Mouse (Mus musculus) intestine, postnatal 0 days (tissue): ENCODE measurements around the gene Mtfr1l. TPM values are rescaled to one million over a fixed set of nuclear protein-coding genes. Genes with fewer than 3 reads are reported as not detected.

Experiments used
- ATAC-seq: fragments of 200-750 bp; cut with Nextera tagmentation; 2 replicates; pipeline ENCODE4 v1.8.0; 2017; ENCODE audit warnings: mild to moderate bottlenecking, moderate TSS enrichment, moderate library complexity
- H3K27ac ChIP-seq: fragments of 300-500 bp; sonication (generic); 2 replicates; pipeline ENCODE4 v1.5.1; 2014; ENCODE audit warnings: mild to moderate bottlenecking, low read depth, low read length, moderate library complexity
- H3K27me3 ChIP-seq: fragments of 300-500 bp; sonication (generic); replicated peaks from 2 replicates; pipeline ENCODE4 v1.6.1; 2014; ENCODE audit warnings: low read length, mixed read lengths; ENCODE audit not compliant: control insufficient read depth, insufficient read depth
- H3K36me3 ChIP-seq: fragments of 300-500 bp; sonication (generic); 2 replicates; pipeline ENCODE4 v1.6.1; 2014; ENCODE audit warnings: mild to moderate bottlenecking, moderate library complexity; ENCODE audit not compliant: control insufficient read depth, insufficient read depth
- H3K4me1 ChIP-seq: fragments of 300-500 bp; sonication (generic); replicated peaks from 2 replicates; pipeline ENCODE4 v1.6.1; 2014; ENCODE audit warnings: antibody characterized with exemption, low read length, mixed read lengths; ENCODE audit not compliant: control insufficient read depth, insufficient read depth
- H3K4me2 ChIP-seq: fragments of 300-500 bp; sonication (generic); replicated peaks from 2 replicates; pipeline ENCODE4 v1.6.1; 2014; ENCODE audit warnings: low read depth, mild to moderate bottlenecking, moderate library complexity
- H3K4me3 ChIP-seq: fragments of 300-500 bp; sonication (generic); 2 replicates; pipeline ENCODE4 v1.5.1; 2014; ENCODE audit warnings: low read depth, low read length
- H3K9ac ChIP-seq: fragments of 300-500 bp; sonication (generic); 2 replicates; pipeline ENCODE4 v1.6.1; 2014; ENCODE audit warnings: mild to moderate bottlenecking, low read depth, low read length
- H3K9me3 ChIP-seq: fragments of 300-500 bp; sonication (generic); 2 replicates; pipeline ENCODE4 v1.6.1; 2016; ENCODE audit warnings: mixed run types; ENCODE audit not compliant: control insufficient read depth
- CTCF ChIP-seq: sonication (generic); IDR thresholded peaks from 2 replicates; pipeline ENCODE4 v1.5.1; 2016; ENCODE audit warnings: low read depth, mild to moderate bottlenecking, control low read depth, antibody characterized with exemption, moderate library complexity
- WGBS: fragments of 180-500 bp; shearing (Covaris S2); extraction: QIAGEN DNeasy Blood & Tissue Kit; methylation state at CpG from one replicate; pipeline ENCODE4 v1.1.7; 2014; 5-methylcytosine and 5-hydroxymethylcytosine counted together
- microRNA-seq: library from miRNA; unstranded; fragments of <30 nt; microRNA quantifications from one replicate; pipeline ENCODE4, GENCODE M21; 2016
- polyA plus RNA-seq: library from polyadenylated mRNA; unstranded; fragments of >200 nt; fragmentation: Nextera tagmentation; extraction: Ambion mirVana; gene quantifications from 2 replicates; pipeline ENCODE4 v1.2.1, GENCODE M21; 2015

Mtfr1l gene
- polyA plus RNA-seq, 1 experiment from 2014 or later, result 84.5 TPM

DNA sequence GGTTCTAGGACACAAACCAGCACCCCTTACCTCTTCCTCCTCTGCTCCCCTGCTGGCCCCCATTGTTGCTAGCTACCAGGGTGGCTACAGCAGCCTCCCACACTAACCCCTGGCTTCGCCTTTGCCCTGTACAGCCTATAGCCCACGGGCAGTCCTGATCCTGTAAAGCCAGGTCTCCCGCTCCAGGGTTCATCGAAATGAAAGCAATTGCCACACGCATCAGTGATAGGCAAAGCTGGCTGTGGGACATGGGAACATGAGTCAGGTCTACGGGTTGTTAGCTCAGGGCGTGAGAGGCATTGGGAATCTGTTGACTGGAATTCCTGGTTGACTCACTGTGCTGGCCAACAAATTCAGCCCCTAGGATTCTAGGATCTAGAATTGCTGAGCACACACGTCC is 52.7 kb downstream of the Mtfr1l start:
- peak; percentile 62 for ATAC-seq
- H3K27me3 ChIP-seq, result no peaks in the 10 kb centered on the region
- H3K4me1 ChIP-seq, result no peaks in the 10 kb centered on the region; the same call in 1 of the 2 replicates
- H3K4me2 ChIP-seq, result peak overlapping the region; percentile 17; the same call in 1 of the 2 replicates
- H3K4me3 ChIP-seq, result no peak overlapping the region
- no peaks in the 10 kb centered on the region for H3K36me3 ChIP-seq
- no peak for TF ChIP-seq CTCF
- 58% methylated on average over 8 of the region's 8 CpGs for WGBS
- H3K9ac ChIP-seq, result no peak overlapping the region
- no peak overlapping the region; the same call in 1 of the 2 replicates for H3K27ac ChIP-seq
- no peaks in the 10 kb centered on the region for H3K9me3 ChIP-seq

DNA sequence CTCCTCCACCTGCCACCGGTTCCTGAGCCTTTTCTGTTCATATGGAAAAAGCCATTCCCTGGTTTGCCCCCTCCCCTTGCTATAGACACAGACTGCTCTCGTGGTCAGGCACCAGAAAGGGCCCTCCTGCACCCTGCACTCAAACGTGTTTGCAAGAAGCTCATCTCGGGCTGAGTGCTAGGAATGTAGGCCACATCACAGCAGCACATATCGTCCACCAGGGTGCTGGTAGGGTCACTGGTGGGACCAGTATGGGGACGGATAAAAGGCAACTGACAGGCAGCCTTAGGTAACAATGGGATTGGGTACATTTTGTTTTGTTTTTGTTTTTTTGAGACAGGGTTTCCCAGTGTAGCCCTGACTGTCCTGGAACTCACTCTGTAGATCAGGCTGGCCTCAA is 53.9 kb downstream of the Mtfr1l start:
- TF ChIP-seq CTCF, result no peak
- H3K9me3 ChIP-seq, result no peaks in the 10 kb centered on the region
- H3K36me3 ChIP-seq, result no peaks in the 10 kb centered on the region
- no peak overlapping the region for H3K9ac ChIP-seq
- H3K27me3 ChIP-seq, result no peaks in the 10 kb centered on the region
- ATAC-seq, result no peak
- H3K4me3 ChIP-seq, result no peak overlapping the region
- H3K4me1 ChIP-seq, result no peaks in the 10 kb centered on the region; the same call in 1 of the 2 replicates
- H3K27ac ChIP-seq, result no peak overlapping the region
- H3K4me2 ChIP-seq, result no peak overlapping the region
- 70% methylated on average over 6 of the region's 6 CpGs for WGBS

DNA sequence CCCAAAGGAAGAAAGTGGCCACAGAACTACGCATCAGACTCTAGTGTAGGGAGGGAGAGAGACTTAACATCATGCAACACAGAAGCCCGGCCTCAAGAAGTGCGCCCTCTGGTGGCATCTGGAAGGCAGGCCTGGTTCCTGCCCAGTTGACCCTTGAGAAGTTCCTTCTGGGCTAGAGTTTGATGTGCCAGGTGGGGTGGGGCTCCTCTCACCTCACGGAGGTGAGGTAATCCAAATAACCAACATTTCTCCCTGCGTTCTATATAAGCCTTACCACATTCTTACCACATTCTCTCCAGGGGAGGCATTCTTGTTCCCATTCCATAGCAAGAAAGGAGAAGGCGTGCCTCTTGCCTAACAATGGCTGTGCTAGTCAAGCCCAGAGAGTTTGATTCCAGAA is 54.3 kb downstream of the Mtfr1l start:
- H3K9me3 ChIP-seq, result no peaks in the 10 kb centered on the region
- no peaks in the 10 kb centered on the region; the same call in 1 of the 2 replicates for H3K36me3 ChIP-seq

GRCm38 (mm10) chr4:134479839-134480238 is 55.3 kb downstream of the Mtfr1l start:
- H3K27me3 ChIP-seq, result no peaks in the 10 kb centered on the region
- 74% methylated on average over 4 of the region's 4 CpGs for WGBS
- H3K4me3 ChIP-seq, result no peak overlapping the region
- H3K27ac ChIP-seq, result no peak overlapping the region
- no peaks in the 10 kb centered on the region; the same call in 1 of the 2 replicates for H3K4me1 ChIP-seq
- H3K9me3 ChIP-seq, result no peaks in the 10 kb centered on the region
- H3K36me3 ChIP-seq, result peaks cover under 1% of the 10 kb centered on the region; the same call in 1 of the 2 replicates
- H3K9ac ChIP-seq, result no peak overlapping the region
- no peak for ATAC-seq
- no peak for TF ChIP-seq CTCF
- H3K4me2 ChIP-seq, result no peak overlapping the region

More for the DNA sequence above, 54.3 kb downstream of the Mtfr1l start:
- TF ChIP-seq CTCF, result peak; percentile 93
- H3K27me3 ChIP-seq, result no peaks in the 10 kb centered on the region
- no peak overlapping the region for H3K9ac ChIP-seq
- ATAC-seq, result peak; percentile 37
- no peak overlapping the region for H3K4me2 ChIP-seq
- no peak overlapping the region for H3K27ac ChIP-seq
- no peak overlapping the region for H3K4me3 ChIP-seq
- WGBS, result 25% methylated on average over 6 of the region's 6 CpGs
- H3K4me1 ChIP-seq, result no peaks in the 10 kb centered on the region; the same call in 1 of the 2 replicates

DNA sequence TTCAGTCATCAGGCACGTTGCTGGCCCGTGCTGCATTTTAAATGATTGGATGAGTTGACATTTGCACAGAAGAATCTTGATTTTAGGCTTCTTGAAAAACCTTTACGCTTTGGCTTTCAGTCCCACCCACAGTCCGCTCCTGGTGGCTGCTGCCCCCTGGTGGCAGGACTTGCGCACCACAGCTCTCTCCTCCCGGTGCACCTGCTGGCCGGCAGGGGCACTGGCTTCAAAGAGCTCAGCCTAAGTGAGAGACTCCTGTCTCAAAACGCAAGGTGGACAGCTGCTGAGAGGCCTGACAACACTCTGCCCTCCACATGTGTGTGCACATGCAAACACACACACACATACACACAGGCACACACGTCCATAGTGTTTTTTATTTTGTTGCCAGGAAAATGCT is 57.2 kb downstream of the Mtfr1l start:
- no peaks in the 10 kb centered on the region for H3K9me3 ChIP-seq
- 4% methylated on average over 9 of the region's 9 CpGs for WGBS
- H3K4me2 ChIP-seq, result no peak overlapping the region
- no peak overlapping the region for H3K27ac ChIP-seq
- no peak overlapping the region for H3K9ac ChIP-seq
- no peaks in the 10 kb centered on the region; the same call in 1 of the 2 replicates for H3K4me1 ChIP-seq
- H3K27me3 ChIP-seq, result no peaks in the 10 kb centered on the region
- peak; percentile 63 for ATAC-seq
- no peak overlapping the region for H3K4me3 ChIP-seq
- peak; percentile 100 for TF ChIP-seq CTCF
- peaks cover 9% of the 10 kb centered on the region; the same call in 1 of the 2 replicates for H3K36me3 ChIP-seq

- no peak overlapping the region for H3K4me2 ChIP-seq
- WGBS, result 89% methylated on average over 8 of the region's 8 CpGs
Measured at GRCm38 (mm10) chr4:134476899-134477298, 58.3 kb downstream of the Mtfr1l start.

More at GRCm38 (mm10) chr4:134476899-134477298, 58.3 kb downstream of the Mtfr1l start:
- H3K4me3 ChIP-seq, result no peak overlapping the region
- no peaks in the 10 kb centered on the region for H3K9me3 ChIP-seq
- no peaks in the 10 kb centered on the region; the same call in 1 of the 2 replicates for H3K4me1 ChIP-seq
- no peak for ATAC-seq
- TF ChIP-seq CTCF, result no peak
- H3K27ac ChIP-seq, result no peak overlapping the region
- peaks cover 9% of the 10 kb centered on the region; the same call in 1 of the 2 replicates for H3K36me3 ChIP-seq
- H3K9ac ChIP-seq, result no peak overlapping the region
- H3K27me3 ChIP-seq, result no peaks in the 10 kb centered on the region

Small RNA genes lying within 50 kb of the gene (microRNA-seq; reads per million reads assigned to microRNA genes)
- not detected for gene Mir6403

Other genes with a start within 250 kb of the Mtfr1l start
- 9.2 and 9.6 TPM in 2 replicates for gene Pdik1l, start 247.5 kb downstream of the Mtfr1l start, polyA plus RNA-seq
- gene Trim63, start 220.3 kb downstream of the Mtfr1l start, polyA plus RNA-seq, result 1.4 and 1.7 TPM in 2 replicates
- 15.4 and 39.1 TPM in 2 replicates for gene Slc30a2, start 192.2 kb downstream of the Mtfr1l start, polyA plus RNA-seq
- gene Extl1, start 151.5 kb downstream of the Mtfr1l start, polyA plus RNA-seq, result 1.0 and 1.2 TPM in 2 replicates
- gene Pafah2, start 139.1 kb downstream of the Mtfr1l start, polyA plus RNA-seq, result 39.8 and 49.2 TPM in 2 replicates
- gene Stmn1, start 67.1 kb downstream of the Mtfr1l start, polyA plus RNA-seq, result 398 and 412 TPM in 2 replicates
- 62.6 and 70.3 TPM in 2 replicates for gene Paqr7, start 38.7 kb downstream of the Mtfr1l start, polyA plus RNA-seq
- gene Aunip, start 24.4 kb downstream of the Mtfr1l start, polyA plus RNA-seq, result 3.8 TPM in 2 replicates
- 5.7 and 6.8 TPM in 2 replicates for gene Selenon, start 16.8 kb upstream of the Mtfr1l start, polyA plus RNA-seq
- 1.7 TPM in 2 replicates for gene Man1c1, start 168.9 kb upstream of the Mtfr1l start, polyA plus RNA-seq
- gene Ldlrap1, start 232.6 kb upstream of the Mtfr1l start, polyA plus RNA-seq, result 18.0 and 18.1 TPM in 2 replicates